Mouse (Mus musculus): Measurements from ENCODE around the gene Brca2.
A peak's percentile ranks its signal among the peaks of the same experiment; 100 is the strongest.

Gene Brca2

GRCm38 (mm10) chr5:150561783-150562182, 39.4 kb downstream of the Brca2 start:
- no peak for DNase-seq (ENCODE audit: extremely low read depth, insufficient read length, low spot score)

GRCm38 (mm10) chr5:150564426-150564825, 42.0 kb downstream of the Brca2 start:
- DNase-seq (ENCODE audit: extremely low read depth, insufficient read length, low spot score), result no peak

GRCm38 (mm10) chr5:150566226-150566625, 43.8 kb downstream of the Brca2 start:
- DNase-seq (ENCODE audit: extremely low read depth, insufficient read length, low spot score), result no peak

- DNase-seq (ENCODE audit: extremely low read depth, insufficient read length, low spot score), result no peak
Measured at GRCm38 (mm10) chr5:150566971-150567370, 44.5 kb downstream of the Brca2 start.

GRCm38 (mm10) chr5:150570496-150571219, 48.2 kb downstream of the Brca2 start:
- DNase-seq (ENCODE audit: extremely low read depth, insufficient read length, low spot score), result no peak

GRCm38 (mm10) chr5:150574403-150574802, 52.0 kb downstream of the Brca2 start:
- no peak for DNase-seq (ENCODE audit: extremely low read depth, insufficient read length, low spot score)

GRCm38 (mm10) chr5:150574885-150575284, 52.5 kb downstream of the Brca2 start:
- DNase-seq (ENCODE audit: extremely low read depth, insufficient read length, low spot score), result no peak

GRCm38 (mm10) chr5:150576832-150577231, 54.4 kb downstream of the Brca2 start:
- no peak for DNase-seq (ENCODE audit: extremely low read depth, insufficient read length, low spot score)

- peak; percentile 50 for DNase-seq (ENCODE audit: extremely low read depth, insufficient read length, low spot score)
Measured at GRCm38 (mm10) chr5:150578613-150579171, 56.3 kb downstream of the Brca2 start.

- DNase-seq (ENCODE audit: extremely low read depth, insufficient read length, low spot score), result no peak
Measured at GRCm38 (mm10) chr5:150581180-150581579, 58.8 kb downstream of the Brca2 start.

GRCm38 (mm10) chr5:150583181-150583580, 60.8 kb downstream of the Brca2 start:
- no peak for DNase-seq (ENCODE audit: extremely low read depth, insufficient read length, low spot score)

GRCm38 (mm10) chr5:150583622-150584336, 61.3 kb downstream of the Brca2 start:
- peak; percentile 58 for DNase-seq (ENCODE audit: extremely low read depth, insufficient read length, low spot score)

- DNase-seq (ENCODE audit: extremely low read depth, insufficient read length, low spot score), result no peak
Measured at GRCm38 (mm10) chr5:150584337-150584729, 61.9 kb downstream of the Brca2 start.

GRCm38 (mm10) chr5:150589945-150590344, 67.5 kb downstream of the Brca2 start:
- no peak for DNase-seq (ENCODE audit: extremely low read depth, insufficient read length, low spot score)

GRCm38 (mm10) chr5:150592186-150592903, 69.9 kb downstream of the Brca2 start:
- no peak for DNase-seq (ENCODE audit: extremely low read depth, insufficient read length, low spot score)

- DNase-seq (ENCODE audit: extremely low read depth, insufficient read length, low spot score), result no peak
Measured at GRCm38 (mm10) chr5:150592904-150593755, 70.7 kb downstream of the Brca2 start.

- DNase-seq (ENCODE audit: extremely low read depth, insufficient read length, low spot score), result no peak
Measured at GRCm38 (mm10) chr5:150593756-150594648, 71.6 kb downstream of the Brca2 start.

GRCm38 (mm10) chr5:150594649-150595339, 72.4 kb downstream of the Brca2 start:
- no peak for DNase-seq (ENCODE audit: extremely low read depth, insufficient read length, low spot score)
